Mouse (Mus musculus) embryo, embryonic 10 days (tissue): Measurements from ENCODE around the gene Acta2.

ENCODE experiments used
- DNase-seq: peaks from one replicate; pipeline ENCODE4 v3.0.0-alpha.2; 2015; ENCODE audit warnings: low spot score

The Acta2 gene

DNA sequence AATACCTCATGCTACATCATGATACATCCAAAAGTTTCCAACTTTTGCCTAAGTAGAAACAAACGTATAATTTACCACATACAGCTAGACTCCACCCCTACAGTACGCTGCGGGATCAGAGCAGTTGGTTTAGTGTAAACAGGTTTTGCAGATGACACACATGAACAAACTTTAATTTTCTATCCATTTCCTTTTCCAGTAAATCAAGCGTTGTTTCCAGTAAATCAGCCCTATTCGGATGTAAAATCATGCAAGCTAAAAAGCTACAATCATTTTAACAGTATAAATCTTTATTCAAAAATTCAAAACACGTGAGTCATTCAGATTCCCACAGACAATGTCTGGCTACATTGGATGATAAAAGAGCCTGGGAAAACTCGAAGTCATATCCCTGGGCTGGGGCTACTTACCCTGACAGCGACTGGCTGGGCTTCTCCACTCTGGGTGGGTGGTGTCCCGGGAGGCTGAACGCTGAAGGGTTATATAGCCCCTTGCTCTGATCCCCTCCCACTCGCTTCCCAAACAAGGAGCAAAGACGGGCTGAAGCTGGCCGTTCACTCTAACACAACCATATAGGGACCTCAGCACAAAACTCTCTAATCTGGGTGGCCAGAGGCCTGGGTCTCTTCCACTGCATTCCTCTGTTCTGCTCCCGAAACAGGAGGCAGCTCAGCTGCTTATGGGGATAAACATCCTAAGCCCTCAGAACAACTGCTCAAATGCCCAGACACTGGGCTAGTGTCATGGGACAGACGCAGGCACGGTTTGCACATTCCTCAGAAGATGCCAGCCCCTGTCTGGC is at the start of gene Acta2:
Acta2 (minus strand) TSS at position 711 of the 802 bp plus-strand sequence.
- DNase-seq, result peak; percentile 5

DNA sequence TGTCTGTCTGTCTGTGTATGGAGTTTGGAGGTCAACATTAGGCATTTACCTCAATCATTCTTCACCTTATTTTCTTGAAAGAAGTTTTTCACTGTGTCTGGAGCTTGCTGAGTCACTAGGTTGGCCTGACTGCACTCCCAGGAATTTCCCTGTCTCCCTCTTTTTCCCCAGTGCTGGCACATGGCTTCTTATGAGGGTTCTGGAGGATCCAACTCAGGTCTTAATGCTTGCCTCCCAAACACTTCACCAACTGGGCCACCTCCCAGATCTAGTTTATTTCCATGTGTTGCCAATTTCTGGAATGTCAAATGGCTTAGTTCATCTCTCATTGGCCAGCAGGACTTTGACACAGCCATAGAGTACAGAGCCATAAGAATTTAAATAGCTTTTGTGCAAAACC is 49.5 kb upstream of the Acta2 start:
- no peak for DNase-seq

- DNase-seq, result no peak
Observed at GRCm38 (mm10) chr19:34300430-34300829, 45.0 kb upstream of the Acta2 start.

DNA sequence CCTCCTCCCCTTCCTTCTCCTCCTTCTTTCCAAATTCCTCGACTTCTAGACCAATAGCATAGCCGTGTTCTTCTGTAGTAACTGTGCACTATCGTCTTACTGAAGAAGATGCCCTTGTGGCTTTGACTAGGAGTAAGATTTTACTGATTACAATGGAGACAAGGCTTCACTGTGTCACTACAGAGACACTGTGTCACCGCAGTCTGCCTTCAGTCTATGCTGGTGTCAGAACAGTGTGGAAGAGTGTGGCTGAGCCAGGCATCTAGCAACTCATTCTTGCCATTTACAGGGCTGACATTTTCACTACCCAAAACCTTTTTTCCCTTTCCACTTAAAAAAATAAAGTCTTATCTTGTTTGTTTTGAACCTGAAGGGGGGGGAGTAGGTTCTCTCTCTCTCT is 43.8 kb upstream of the Acta2 start:
- DNase-seq, result no peak

DNA sequence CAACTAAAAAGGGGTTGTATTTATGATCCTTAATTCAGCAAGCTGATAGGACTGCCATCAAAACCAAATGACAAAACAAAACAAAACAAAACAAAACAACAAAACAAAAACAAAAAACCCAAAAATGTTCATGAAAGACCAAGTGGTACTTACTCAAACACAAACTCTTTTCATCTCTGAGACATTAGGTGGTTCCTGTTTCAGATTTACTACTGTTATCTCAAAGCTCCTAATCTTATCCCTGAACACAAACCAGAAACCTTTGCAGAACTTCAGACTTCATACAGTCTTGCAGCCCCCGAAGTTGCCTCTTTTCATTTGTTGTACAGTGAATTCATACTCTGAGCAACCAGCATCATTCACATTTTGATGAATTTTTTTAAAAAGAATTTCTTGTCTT is 43.1 kb upstream of the Acta2 start:
- DNase-seq, result no peak

DNA sequence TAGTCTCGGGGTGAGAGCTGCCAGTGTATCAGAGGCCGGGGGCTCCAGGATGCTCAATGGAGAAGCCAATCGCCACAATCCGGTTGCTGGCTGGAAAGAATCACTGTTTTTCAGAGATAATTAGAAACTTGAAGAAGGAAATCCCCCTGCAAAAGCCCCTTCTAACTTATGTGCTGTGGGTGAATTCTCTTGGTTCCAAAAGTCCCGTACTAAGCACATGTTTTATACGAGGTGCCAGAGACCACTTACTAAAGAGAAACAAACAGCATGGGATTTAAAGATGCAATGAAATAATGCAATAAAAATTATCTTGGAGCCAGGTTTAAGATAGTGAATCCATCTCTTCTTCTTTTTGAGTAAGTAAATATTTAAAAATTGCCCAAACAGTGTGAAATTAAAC is 40.1 kb upstream of the Acta2 start:
- no peak for DNase-seq

GRCm38 (mm10) chr19:34293376-34293947 is 38.1 kb upstream of the Acta2 start:
- DNase-seq, result no peak

DNA sequence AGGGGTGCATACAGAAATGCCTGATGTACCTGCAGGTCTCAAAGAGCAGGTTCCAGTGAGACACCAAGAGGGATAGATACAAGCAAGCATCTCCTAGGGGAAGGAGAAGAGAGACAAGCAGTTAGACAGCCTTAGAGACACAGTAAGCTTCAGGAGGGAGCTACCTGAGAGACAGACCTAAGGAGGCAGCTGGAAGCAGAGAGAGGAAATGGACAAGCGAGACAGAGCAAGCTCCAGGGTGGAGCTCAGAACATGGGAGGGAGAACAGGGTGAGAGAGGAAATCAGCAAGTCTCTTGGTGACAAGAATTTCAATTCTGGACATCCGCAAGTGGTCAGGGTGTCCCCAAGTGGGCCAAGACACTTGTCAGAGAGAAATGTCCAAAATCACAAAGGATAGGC is 37.3 kb upstream of the Acta2 start:
- DNase-seq, result no peak

DNA sequence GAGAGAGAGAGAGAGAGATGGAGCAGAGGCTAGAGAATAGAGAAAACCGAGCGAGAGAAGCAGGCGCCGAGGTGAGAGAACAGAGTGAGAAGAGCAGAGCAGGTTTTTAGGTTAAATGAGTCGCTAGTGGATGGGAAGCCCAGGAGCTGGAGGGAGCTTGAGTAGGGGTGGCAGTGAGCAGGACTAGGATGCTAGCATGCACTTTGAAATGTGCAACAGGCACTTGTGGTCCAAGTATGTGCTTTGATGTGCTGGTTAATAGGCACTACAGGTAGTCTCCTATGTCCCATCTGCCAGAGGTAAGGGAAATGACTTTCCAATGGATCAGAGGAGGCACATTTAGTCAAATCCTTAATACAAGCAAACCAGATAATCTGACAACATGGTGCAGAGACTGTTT is 36.6 kb upstream of the Acta2 start:
- DNase-seq, result no peak

- DNase-seq, result no peak
Observed at GRCm38 (mm10) chr19:34291379-34291778, 36.0 kb upstream of the Acta2 start.

DNA sequence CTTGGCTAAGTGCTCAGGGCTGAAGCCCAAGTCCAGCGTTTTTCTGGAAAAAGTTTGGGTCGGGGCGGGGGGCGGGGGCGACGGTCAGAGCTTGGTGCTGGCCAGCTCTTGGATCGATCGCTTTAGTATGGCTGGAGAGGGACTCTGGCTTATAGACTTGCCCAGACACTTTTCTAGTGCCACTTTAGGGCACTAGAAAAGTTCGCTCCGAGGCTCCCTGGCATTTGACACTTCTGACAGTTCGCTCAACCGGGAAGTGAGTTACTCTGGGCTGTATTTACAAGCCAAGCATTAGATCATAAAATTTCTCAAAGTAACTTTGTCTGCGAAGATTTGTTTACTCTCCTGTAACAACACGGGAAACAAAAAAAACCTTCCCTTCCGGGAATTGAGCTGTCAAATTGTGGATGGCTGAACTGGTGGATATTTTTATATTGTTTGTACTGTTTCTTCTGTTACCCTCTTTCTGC is 35.5 kb upstream of the Acta2 start:
- DNase-seq, result no peak

DNA sequence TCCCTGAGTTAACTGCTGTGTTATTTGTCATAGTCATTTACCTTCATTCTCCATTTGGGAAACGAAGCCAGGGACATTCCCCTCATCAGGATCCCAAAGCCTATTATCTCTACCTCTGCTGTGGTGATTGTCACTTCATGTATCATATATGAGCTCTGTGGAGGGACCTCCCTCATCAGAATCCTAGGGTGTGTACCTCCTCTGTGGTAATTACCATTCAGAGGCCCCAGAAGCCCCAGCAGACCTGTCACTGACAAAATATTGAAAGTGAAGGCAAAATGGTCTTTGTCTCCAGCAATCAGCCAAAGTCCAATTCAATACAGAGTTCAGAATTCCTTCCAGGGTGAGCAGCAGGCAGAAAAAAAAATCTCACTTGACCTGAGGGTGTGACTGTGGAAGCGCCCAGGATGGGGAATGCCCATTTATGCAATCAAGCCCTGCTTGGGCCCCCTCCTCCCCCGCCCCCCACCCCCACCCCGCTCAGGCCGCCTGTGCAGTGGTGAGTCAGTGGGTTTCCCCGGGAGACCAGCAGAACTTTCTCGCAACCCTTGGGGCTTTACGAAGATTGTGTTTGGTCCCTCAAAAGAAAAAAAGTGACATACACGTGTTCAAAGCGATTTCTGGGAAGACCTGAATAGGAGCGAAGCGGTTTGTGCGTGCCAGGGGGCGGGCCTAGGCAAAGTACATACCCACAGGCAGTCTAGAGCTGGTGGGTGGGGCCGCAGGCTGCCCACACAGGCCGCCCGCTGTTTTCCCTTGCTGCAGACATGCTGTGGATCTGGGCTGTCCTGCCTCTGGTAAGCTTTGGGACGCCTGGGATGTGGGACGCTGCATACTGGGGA is 34.8 kb upstream of the Acta2 start, which contains the start of gene Fas:
Fas (plus strand) TSS at position 719 of the 842 bp plus-strand sequence.
- DNase-seq, result peak; percentile 69

DNA sequence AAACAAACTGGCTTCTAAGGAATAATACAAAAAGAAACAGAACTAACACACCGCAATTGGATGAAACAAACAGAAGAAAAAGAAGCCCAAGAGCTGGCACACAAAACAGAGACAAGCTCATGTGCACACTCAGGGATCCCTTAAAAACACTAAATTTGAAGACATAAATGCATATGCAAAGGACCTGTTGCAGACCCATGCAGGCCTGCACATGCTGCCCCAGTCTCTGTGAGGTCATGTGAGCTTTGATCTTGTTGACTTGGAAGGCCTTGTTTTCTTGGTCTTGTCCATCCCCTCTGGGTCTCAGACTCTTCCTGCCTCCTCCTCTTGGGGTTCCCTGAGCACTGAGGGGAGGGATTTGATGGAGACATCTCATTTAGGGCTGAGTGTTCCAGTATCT is 33.3 kb upstream of the Acta2 start:
- DNase-seq, result no peak

DNA sequence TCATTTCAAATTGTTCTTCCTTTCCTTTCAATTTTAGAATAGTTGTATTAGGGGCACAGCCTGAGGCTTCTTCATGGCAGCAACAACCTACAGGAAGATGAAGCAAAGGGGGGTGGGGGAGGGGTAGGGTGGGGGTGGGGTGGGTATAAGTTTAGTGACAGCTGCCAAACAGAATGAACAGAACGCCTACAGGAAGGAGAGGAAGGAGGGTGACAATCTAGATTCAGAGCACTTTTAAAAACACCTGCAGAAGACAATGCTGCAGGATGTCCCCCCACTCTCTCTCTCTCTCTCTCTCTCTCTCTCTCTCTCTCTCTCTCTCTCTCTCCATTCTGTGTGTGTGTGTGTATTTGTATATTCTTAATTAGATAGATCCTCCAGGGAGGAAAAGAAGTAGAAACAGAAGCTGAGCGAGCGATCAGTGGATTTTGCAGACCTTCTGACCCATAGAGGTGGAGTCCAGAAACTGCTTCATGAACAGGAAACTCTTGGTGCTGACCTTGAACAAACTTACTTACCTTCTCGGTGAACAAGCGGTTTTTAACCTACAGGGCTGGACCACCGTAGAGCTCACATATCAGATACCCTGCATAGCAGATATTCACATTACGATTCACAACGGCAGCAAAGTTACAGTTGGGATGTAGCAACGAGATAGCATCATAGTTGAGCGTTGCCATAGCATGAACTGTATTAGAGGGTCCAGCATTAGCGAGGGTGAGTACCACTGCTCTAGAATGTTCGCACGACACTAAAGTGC is 32.4 kb upstream of the Acta2 start:
- DNase-seq, result no peak

GRCm38 (mm10) chr19:34287221-34287620 is 31.8 kb upstream of the Acta2 start:
- DNase-seq, result no peak

- no peak for DNase-seq
Observed at GRCm38 (mm10) chr19:34284826-34285225, 29.4 kb upstream of the Acta2 start.

- DNase-seq, result no peak
Observed at GRCm38 (mm10) chr19:34284383-34284782, 29.0 kb upstream of the Acta2 start.

DNA sequence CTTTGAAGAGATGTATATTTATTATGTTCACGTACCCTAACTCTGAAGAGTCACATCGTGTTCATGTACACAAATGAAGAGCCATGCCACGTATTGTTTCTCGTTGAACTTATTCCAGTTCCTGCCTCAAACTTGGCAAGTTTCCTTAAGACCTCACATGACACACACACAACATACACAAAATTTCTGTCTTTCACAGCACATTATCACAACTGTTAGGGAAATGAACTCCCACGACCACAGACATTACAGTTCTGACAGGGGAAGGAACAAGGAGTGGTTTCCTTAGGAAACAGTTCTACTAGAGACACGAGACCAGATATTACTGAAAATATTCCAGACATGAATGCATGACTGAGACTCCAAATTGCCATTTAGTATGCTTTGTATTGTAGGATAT is 28.2 kb upstream of the Acta2 start:
- no peak for DNase-seq

- no peak for DNase-seq
Observed at GRCm38 (mm10) chr19:34278078-34278477, 22.7 kb upstream of the Acta2 start.

- no peak for DNase-seq
Observed at GRCm38 (mm10) chr19:34273073-34273472, 17.7 kb upstream of the Acta2 start.

DNA sequence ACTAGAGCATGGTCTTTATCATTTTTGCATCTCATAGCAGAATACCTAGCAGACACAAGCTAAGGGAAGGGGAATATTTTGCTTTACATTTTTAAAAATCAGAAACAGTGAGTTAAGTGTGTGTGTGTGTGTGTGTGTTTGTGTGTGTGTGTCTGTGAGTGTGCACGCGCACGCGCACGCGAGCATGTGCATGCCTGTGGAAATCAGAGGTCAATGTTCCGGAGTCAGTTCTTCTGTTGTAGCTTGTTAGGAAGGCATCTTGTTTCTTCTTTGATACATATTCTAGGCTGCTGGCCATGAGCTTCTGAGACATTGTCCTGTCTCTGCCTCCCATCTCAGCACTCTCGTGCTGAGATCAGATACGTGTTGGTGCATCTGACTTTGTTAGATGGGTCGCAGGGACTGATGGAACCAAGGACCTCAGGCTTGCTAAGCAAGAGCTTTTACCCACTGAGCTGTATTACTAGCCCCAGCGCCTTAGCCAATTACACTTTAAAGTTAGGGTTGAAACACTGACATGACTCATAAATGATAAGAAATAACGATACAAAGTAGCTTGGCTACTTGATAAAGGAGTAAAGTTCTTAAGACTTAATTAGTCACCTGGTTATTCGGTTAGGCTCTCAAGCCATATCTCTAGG is 15.6 kb upstream of the Acta2 start:
- DNase-seq, result no peak
